8 mouse cellular contexts compared by ENCODE assay signal in genomic region chr12:79171269-79171995, GRCm38 (mm10). TPM values are rescaled to one million over a fixed set of nuclear protein-coding genes. Genes with fewer than 3 reads are reported as not detected.
A peak's percentile ranks its signal among the peaks of the same experiment; 100 is the strongest.
DNase-seq lines count a peak whose midpoint lies in the region; ATAC-seq and TF ChIP-seq lines count a peak whose summit lies in the region.

No protein-coding gene starts in this region.

- WGBS in bone marrow, adult 2 months = 24% methylated on average over 12 of the region's 12 CpGs
- 37% methylated on average over 12 of the region's 12 CpGs for WGBS in forebrain, embryonic 11.5 days
- whole genome bisulfite sequencing in liver, embryonic 11.5 days = 37% methylated on average over 12 of the region's 12 CpGs
- 25% methylated on average over 12 of the region's 12 CpGs for WGBS in stomach, embryonic 15.5 days

- H3K9ac ChIP-seq in forebrain, embryonic 11.5 days (ENCODE audit: low read length) = peak overlapping the region; percentile 90
- peak overlapping the region; percentile 83 for H3K9ac ChIP-seq in liver, embryonic 11.5 days (ENCODE audit: low read depth, low read length)
- H3K9ac ChIP-seq in stomach, embryonic 15.5 days = peak overlapping the region; percentile 70

- no peak for ATAC-seq in forebrain, embryonic 11.5 days (replicated peaks; ENCODE audit: low FRiP score)
- ATAC-seq in liver, embryonic 11.5 days (replicated peaks; ENCODE audit: low FRiP score) = no peak
- no peak for ATAC-seq in stomach, embryonic 15.5 days (ENCODE audit: insufficient read depth, low FRiP score, low read depth)

- peak overlapping the region; percentile 85 for H3K4me3 ChIP-seq in layer of hippocampus, adult 2 months
- H3K4me3 ChIP-seq in bone marrow, adult 2 months (replicated peaks; ENCODE audit: control insufficient read depth, low read depth, low read length) = peak overlapping the region; percentile 87
- peak overlapping the region; percentile 95 for H3K4me3 ChIP-seq in forebrain, embryonic 11.5 days (ENCODE audit: low read depth, low read length)
- H3K4me3 ChIP-seq in liver, embryonic 11.5 days (ENCODE audit: low read depth, low read length) = peak overlapping the region; percentile 96
- peak overlapping the region; percentile 81 for H3K4me3 ChIP-seq in stomach, embryonic 15.5 days (replicated peaks)

- H3K36me3 ChIP-seq in forebrain, embryonic 11.5 days (ENCODE audit: control insufficient read depth, insufficient read depth, low read length) = 0 out of 2 replicates have a peak, but pooled peaks cover 3% of the 10 kb centered on the region
- H3K36me3 ChIP-seq in liver, embryonic 11.5 days (ENCODE audit: control insufficient read depth, insufficient read depth, low read length) = peaks cover 8% of the 10 kb centered on the region; the same call in 1 of the 2 replicates
- peaks cover 8% of the 10 kb centered on the region; the same call in 1 of the 2 replicates for H3K36me3 ChIP-seq in stomach, embryonic 15.5 days

- no peak for DNase-seq in layer of hippocampus, adult 2 months (ENCODE audit: low spot score in 2 of 2)
- DNase-seq in layer of hippocampus, adult 9-10 months (ENCODE audit: low spot score) = no peak
- DNase-seq in forebrain, embryonic 11.5 days (ENCODE audit: low spot score) = no peak
- no peak for DNase-seq in liver, embryonic 11.5 days (ENCODE audit: low spot score)
- DNase-seq in gastrocnemius, adult 18-20 months (ENCODE audit: low spot score) = no peak
- DNase-seq in urinary bladder, postnatal 4 days (ENCODE audit: low spot score in 2 of 2) = no peak

- H3K27ac ChIP-seq in layer of hippocampus, adult 2 months = peak overlapping the region; percentile 100
- H3K27ac ChIP-seq in bone marrow, adult 2 months (ENCODE audit: control insufficient read depth, insufficient read depth, low read depth, low read length, poor library complexity) = peak overlapping the region; percentile 98
- 0 out of 2 replicates have a peak overlapping the region, but pooled peaks have one; percentile 89 for H3K27ac ChIP-seq in forebrain, embryonic 11.5 days (ENCODE audit: low read depth, low read length)
- H3K27ac ChIP-seq in liver, embryonic 11.5 days (ENCODE audit: low read depth, low read length) = no peak overlapping the region; the same call in 1 of the 2 replicates
- H3K27ac ChIP-seq in stomach, embryonic 15.5 days = peak overlapping the region; percentile 93

- no peaks in the 10 kb centered on the region; the same call in 1 of the 2 replicates for H3K4me1 ChIP-seq in bone marrow, adult 2 months (ENCODE audit: control insufficient read depth, insufficient read depth, low read length)
- 0 out of 2 replicates have a peak, but pooled peaks cover 2% of the 10 kb centered on the region for H3K4me1 ChIP-seq in forebrain, embryonic 11.5 days (replicated peaks; ENCODE audit: control insufficient read depth, insufficient read depth, low read length)
- peaks cover 7% of the 10 kb centered on the region for H3K4me1 ChIP-seq in liver, embryonic 11.5 days (replicated peaks; ENCODE audit: control insufficient read depth, insufficient read depth, low read length)
- peaks cover 2% of the 10 kb centered on the region; the same call in 1 of the 2 replicates for H3K4me1 ChIP-seq in stomach, embryonic 15.5 days

- peak overlapping the region; percentile 52 for H3K4me2 ChIP-seq in forebrain, embryonic 11.5 days (ENCODE audit: low read depth, low read length, severe bottlenecking)
- H3K4me2 ChIP-seq in liver, embryonic 11.5 days = peak overlapping the region; percentile 65
- H3K4me2 ChIP-seq in stomach, embryonic 15.5 days = peak overlapping the region; percentile 62

- no peaks in the 10 kb centered on the region for H3K27me3 ChIP-seq in forebrain, embryonic 11.5 days (ENCODE audit: control insufficient read depth, insufficient read depth, low read length)
- H3K27me3 ChIP-seq in liver, embryonic 11.5 days (replicated peaks; ENCODE audit: control insufficient read depth, insufficient read depth, low read length) = no peaks in the 10 kb centered on the region
- H3K27me3 ChIP-seq in stomach, embryonic 15.5 days (replicated peaks) = no peaks in the 10 kb centered on the region

- TF ChIP-seq POLR2A in bone marrow, adult 2 months (IDR thresholded peaks at IDR 0.05; ENCODE audit: borderline replicate concordance, control insufficient read depth, low read depth, low read length) = no peak

- TF ChIP-seq CTCF in layer of hippocampus, adult 2 months (conservative IDR thresholded peaks at IDR 0.05) = no peak
- TF ChIP-seq CTCF in bone marrow, adult 2 months (IDR thresholded peaks at IDR 0.05; ENCODE audit: control insufficient read depth, insufficient read depth, low read length) = no peak

- no peaks in the 10 kb centered on the region for H3K9me3 ChIP-seq in forebrain, embryonic 11.5 days (ENCODE audit: control insufficient read depth, low read length)
- H3K9me3 ChIP-seq in liver, embryonic 11.5 days (ENCODE audit: control insufficient read depth, low read length) = no peaks in the 10 kb centered on the region
- H3K9me3 ChIP-seq in stomach, embryonic 15.5 days = no peaks in the 10 kb centered on the region

RNA-seq across cellular contexts. Expression of gene Vti1b, which starts 1.0 kb away (rescaled TPM):
- 100 to 1,000 TPM; 162 to 167 TPM for total RNA-seq in layer of hippocampus, adult 2 months (2021)
- 35.5 and 74.5 TPM in 2 replicates for polyA plus RNA-seq in bone marrow, adult 2 months (2011; ENCODE audit: insufficient read depth, insufficient read length, low replicate concordance, missing spikeins)
- 88.3 and 97.8 TPM in 2 replicates for polyA plus RNA-seq in forebrain, embryonic 11.5 days (2014; fragmentation: Nextera tagmentation; extraction: Ambion mirVana)
- polyA plus RNA-seq in liver, embryonic 11.5 days (2014; fragmentation: Nextera tagmentation; extraction: Ambion mirVana) = 82.9 and 83.2 TPM in 2 replicates
- polyA plus RNA-seq in stomach, embryonic 15.5 days (2015; fragmentation: Nextera tagmentation; extraction: Ambion mirVana) = 105 and 107 TPM in 2 replicates
- total RNA-seq in gastrocnemius, adult 18-20 months (2021) = 10 to 100 TPM; 83.3 to 97.1 TPM

RNA-seq across cellular contexts. Expression of gene Rdh11, which starts 20.7 kb away (rescaled TPM):
- 10 to 100 TPM; 17.0 to 20.5 TPM for total RNA-seq in layer of hippocampus, adult 2 months (2021)
- 6.4 and 9.3 TPM in 2 replicates for polyA plus RNA-seq in bone marrow, adult 2 months (2011; ENCODE audit: insufficient read depth, insufficient read length, low replicate concordance, missing spikeins)
- polyA plus RNA-seq in forebrain, embryonic 11.5 days (2014; fragmentation: Nextera tagmentation; extraction: Ambion mirVana) = 25.4 and 26.3 TPM in 2 replicates
- polyA plus RNA-seq in liver, embryonic 11.5 days (2014; fragmentation: Nextera tagmentation; extraction: Ambion mirVana) = 28.6 and 32.8 TPM in 2 replicates
- polyA plus RNA-seq in stomach, embryonic 15.5 days (2015; fragmentation: Nextera tagmentation; extraction: Ambion mirVana) = 26.4 and 27.0 TPM in 2 replicates
- total RNA-seq in gastrocnemius, adult 18-20 months (2021) = 1 to 10 TPM; 1.9 to 2.7 TPM

RNA-seq across cellular contexts. Expression of gene Rdh12, which starts 37.3 kb away (rescaled TPM):
- total RNA-seq in layer of hippocampus, adult 2 months (2021) = 1 to 10 TPM; 2.3 to 2.4 TPM
- 10.4 and 28.6 TPM in 2 replicates for polyA plus RNA-seq in bone marrow, adult 2 months (2011; ENCODE audit: insufficient read depth, insufficient read length, low replicate concordance, missing spikeins)
- 0.85 and 1.8 TPM in 2 replicates for polyA plus RNA-seq in forebrain, embryonic 11.5 days (2014; fragmentation: Nextera tagmentation; extraction: Ambion mirVana)
- 0.58 and 0.62 TPM in 2 replicates for polyA plus RNA-seq in liver, embryonic 11.5 days (2014; fragmentation: Nextera tagmentation; extraction: Ambion mirVana)
- 10.8 and 16.4 TPM in 2 replicates for polyA plus RNA-seq in stomach, embryonic 15.5 days (2015; fragmentation: Nextera tagmentation; extraction: Ambion mirVana)
- total RNA-seq in gastrocnemius, adult 18-20 months (2021) = under 1 TPM in 1 of 2 experiments, not detected in 1; 0.09 TPM

RNA-seq across cellular contexts. Expression of gene Arg2, which starts 40.9 kb away (rescaled TPM):
- total RNA-seq in layer of hippocampus, adult 2 months (2021) = 1 to 10 TPM; 3.6 to 4.0 TPM
- 3.0 and 14.9 TPM in 2 replicates for polyA plus RNA-seq in bone marrow, adult 2 months (2011; ENCODE audit: insufficient read depth, insufficient read length, low replicate concordance, missing spikeins)
- polyA plus RNA-seq in forebrain, embryonic 11.5 days (2014; fragmentation: Nextera tagmentation; extraction: Ambion mirVana) = 4.5 and 4.9 TPM in 2 replicates
- 0.45 TPM in 1 of 2 replicates, not detected in the other for polyA plus RNA-seq in liver, embryonic 11.5 days (2014; fragmentation: Nextera tagmentation; extraction: Ambion mirVana)
- polyA plus RNA-seq in stomach, embryonic 15.5 days (2015; fragmentation: Nextera tagmentation; extraction: Ambion mirVana) = 1.0 and 1.2 TPM in 2 replicates
- not detected for total RNA-seq in gastrocnemius, adult 18-20 months (2021)
